Mouse (Mus musculus) thymus, adult 2 months (tissue): ENCODE measurements around the gene BC030500.

ENCODE experiments used
- CTCF ChIP-seq: fragments of 200-500 bp; IDR thresholded peaks from 2 replicates; pipeline ENCODE4 v1.5.1; 2012; ENCODE audit warnings: mild to moderate bottlenecking, control low read depth, low read length, moderate library complexity, borderline replicate concordance; ENCODE audit not compliant: control insufficient read depth, poor library complexity, insufficient read depth; ENCODE audit errors: extremely low read depth
- POLR2A ChIP-seq: fragments of 200-500 bp; IDR thresholded peaks from 2 replicates; pipeline ENCODE4 v1.6.1; 2012; ENCODE audit warnings: mild to moderate bottlenecking, low read length, control low read depth, moderate library complexity; ENCODE audit not compliant: control insufficient read depth, poor library complexity, insufficient read depth; ENCODE audit errors: extremely low read depth

- TF ChIP-seq CTCF: no peak
- no peak for TF ChIP-seq POLR2A
These were observed 2.0 kb downstream of the BC030500 start for GRCm38 (mm10) chr8:58913640-58913968.
